Mouse (Mus musculus): ENCODE results near the gene Ccdc63. TPM values are rescaled to one million over a fixed set of nuclear protein-coding genes. Genes with fewer than 3 reads are reported as not detected.

The Ccdc63 gene
- 50.2 TPM for polyA plus RNA-seq (2014; fragmentation: Illumina TruSeq; extraction: RNeasy Lipid Tissue Mini Kit (QIAGEN cat#74804); ENCODE audit: low read depth, low replicate concordance)

DNA sequence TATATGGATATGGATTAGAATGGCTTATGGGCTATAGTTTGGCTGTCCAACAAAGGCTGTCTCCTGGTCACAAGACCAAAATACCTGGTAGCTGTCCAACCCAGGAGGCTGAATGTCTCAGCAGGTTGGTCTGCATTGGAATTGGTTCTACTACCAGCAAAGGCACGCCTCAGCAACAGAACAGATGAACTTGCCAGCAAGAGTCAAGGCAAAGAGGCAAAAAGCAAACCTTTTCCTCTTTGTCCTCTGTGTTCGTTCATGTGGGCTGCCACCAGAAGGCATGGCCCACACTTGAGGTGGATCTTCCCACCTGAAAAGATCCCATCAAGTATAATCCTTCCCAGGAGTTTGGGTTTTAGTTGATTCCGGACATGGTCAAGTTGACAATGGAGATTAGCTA is at the start of gene Ccdc63:
Gene Ccdc63, minus strand, starts transcription at position 101 of the 400 bp plus-strand sequence.

DNA sequence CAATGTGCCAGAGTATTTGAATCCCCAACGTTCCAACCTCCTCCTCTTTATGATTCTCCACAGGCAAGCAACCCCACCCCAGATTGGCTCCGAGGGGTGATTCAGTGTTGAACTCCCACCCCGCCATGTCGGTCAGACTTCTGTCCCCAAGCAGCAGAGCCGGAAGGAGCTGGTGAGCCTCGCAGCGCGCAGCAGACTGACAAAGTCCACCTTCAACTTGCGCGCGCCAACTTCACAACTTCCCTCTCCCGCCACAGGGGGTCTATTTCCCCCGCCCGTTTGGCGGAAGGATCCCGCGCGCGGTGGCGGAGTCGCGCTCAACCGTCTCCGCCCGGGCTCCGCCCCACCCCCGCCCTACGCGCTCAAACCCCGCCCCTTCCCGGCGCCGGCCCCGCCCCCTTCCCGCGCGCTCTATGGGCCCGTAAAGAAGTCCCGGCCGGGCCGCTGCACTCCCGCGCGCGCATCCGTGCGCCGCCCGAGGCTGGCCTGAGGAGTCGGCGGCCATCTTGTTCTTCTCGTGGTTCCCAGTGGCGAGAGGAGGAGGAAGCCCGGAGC is 17.3 kb upstream of the Ccdc63 start, which contains the start of gene Ppp1cc:
Gene Ppp1cc, plus strand, starts transcription at position 452 of the 555 bp plus-strand sequence.

Other genes with a start within 250 kb of the Ccdc63 start
- gene Cux2, start 90.7 kb downstream of the Ccdc63 start, polyA plus RNA-seq (2014; fragmentation: Illumina TruSeq; extraction: RNeasy Lipid Tissue Mini Kit (QIAGEN cat#74804); ENCODE audit: low read depth, low replicate concordance): 0.18 TPM
- 0.59 TPM for gene Myl2, start 39.9 kb downstream of the Ccdc63 start, polyA plus RNA-seq (2014; fragmentation: Illumina TruSeq; extraction: RNeasy Lipid Tissue Mini Kit (QIAGEN cat#74804); ENCODE audit: low read depth, low replicate concordance)
- 1,966 TPM for gene Ppp1cc, start 17.5 kb upstream of the Ccdc63 start, polyA plus RNA-seq (2014; fragmentation: Illumina TruSeq; extraction: RNeasy Lipid Tissue Mini Kit (QIAGEN cat#74804); ENCODE audit: low read depth, low replicate concordance)
- gene Hvcn1, start 66.0 kb upstream of the Ccdc63 start, polyA plus RNA-seq (2014; fragmentation: Illumina TruSeq; extraction: RNeasy Lipid Tissue Mini Kit (QIAGEN cat#74804); ENCODE audit: low read depth, low replicate concordance): 0.11 TPM
- 8.5 TPM for gene Tctn1, start 123.6 kb upstream of the Ccdc63 start, polyA plus RNA-seq (2014; fragmentation: Illumina TruSeq; extraction: RNeasy Lipid Tissue Mini Kit (QIAGEN cat#74804); ENCODE audit: low read depth, low replicate concordance)
- 19.2 TPM for gene Pptc7, start 143.5 kb upstream of the Ccdc63 start, polyA plus RNA-seq (2014; fragmentation: Illumina TruSeq; extraction: RNeasy Lipid Tissue Mini Kit (QIAGEN cat#74804); ENCODE audit: low read depth, low replicate concordance)
- 36.7 TPM for gene Rad9b, start 213.4 kb upstream of the Ccdc63 start, polyA plus RNA-seq (2014; fragmentation: Illumina TruSeq; extraction: RNeasy Lipid Tissue Mini Kit (QIAGEN cat#74804); ENCODE audit: low read depth, low replicate concordance)
- 85.4 TPM for gene Vps29, start 213.5 kb upstream of the Ccdc63 start, polyA plus RNA-seq (2014; fragmentation: Illumina TruSeq; extraction: RNeasy Lipid Tissue Mini Kit (QIAGEN cat#74804); ENCODE audit: low read depth, low replicate concordance)
- 12.6 TPM for gene Gpn3, start 231.1 kb upstream of the Ccdc63 start, polyA plus RNA-seq (2014; fragmentation: Illumina TruSeq; extraction: RNeasy Lipid Tissue Mini Kit (QIAGEN cat#74804); ENCODE audit: low read depth, low replicate concordance)
- gene Fam216a, start 231.5 kb upstream of the Ccdc63 start, polyA plus RNA-seq (2014; fragmentation: Illumina TruSeq; extraction: RNeasy Lipid Tissue Mini Kit (QIAGEN cat#74804); ENCODE audit: low read depth, low replicate concordance): 119 TPM

All from testis, adult 10 weeks (tissue).